Mouse (Mus musculus) C2C12 (cell line): ENCODE measurements around the gene Ormdl3. TPM values are rescaled to one million over a fixed set of nuclear protein-coding genes. Genes with fewer than 3 reads are reported as not detected.

Experiments
- H3K27me3 ChIP-seq: one replicate; pipeline ENCODE4 v1.6.1; 2011; ENCODE audit not compliant: control insufficient read depth, insufficient read depth, insufficient read length
- H3K36me3 ChIP-seq: one replicate; pipeline ENCODE4 v1.6.1; 2011; ENCODE audit not compliant: control insufficient read depth, insufficient read depth
- H3K4me3 ChIP-seq: one replicate; pipeline ENCODE4 v1.5.1; 2011; ENCODE audit warnings: mild to moderate bottlenecking, control low read depth; ENCODE audit not compliant: poor library complexity, insufficient read depth, severe bottlenecking
- H3K79me2 ChIP-seq: one replicate; pipeline ENCODE4 v1.6.1; 2011; ENCODE audit not compliant: control insufficient read depth, insufficient read depth
- H3K79me3 ChIP-seq: one replicate; pipeline ENCODE4 v1.6.1; 2011; ENCODE audit warnings: low read depth, control low read depth
- H3ac ChIP-seq: one replicate; pipeline ENCODE3; 2011; ENCODE audit warnings: low read depth; ENCODE audit not compliant: control insufficient read depth, insufficient read length
- CEBPB ChIP-seq: IDR thresholded peaks from one replicate; pipeline ENCODE4 v1.6.1; 2011; ENCODE audit warnings: low read depth, mild to moderate bottlenecking, control low read depth, moderate library complexity
- CTCF ChIP-seq: IDR thresholded peaks from one replicate; pipeline ENCODE4 v1.5.1; 2011; ENCODE audit not compliant: control insufficient read depth, insufficient read depth, insufficient read length
- FOSL1 ChIP-seq: IDR thresholded peaks from one replicate; pipeline ENCODE4 v1.8.0; 2011; ENCODE audit warnings: mild to moderate bottlenecking, low read length; ENCODE audit not compliant: poor library complexity, insufficient read depth, severe bottlenecking
- MAX ChIP-seq: IDR thresholded peaks from one replicate; pipeline ENCODE4 v1.6.1; 2011; ENCODE audit warnings: mild to moderate bottlenecking, control low read depth
- MYOD1 ChIP-seq: IDR thresholded peaks from one replicate; pipeline ENCODE4 v1.6.1; 2011; ENCODE audit warnings: low read depth; ENCODE audit not compliant: control insufficient read depth, insufficient read length
- MYOG ChIP-seq: IDR thresholded peaks from one replicate; pipeline ENCODE4 v1.6.1; 2011; ENCODE audit not compliant: control insufficient read depth, insufficient read length; ENCODE audit errors: extremely low read depth
- USF1 ChIP-seq: IDR thresholded peaks from one replicate; pipeline ENCODE4 v1.6.1; 2011; ENCODE audit warnings: low read depth, mild to moderate bottlenecking, control low read depth, moderate library complexity
- polyA plus RNA-seq: library from polyadenylated mRNA; unstranded; fragments of >200 nt; fragmentation: generic; extraction: Trizol; gene quantifications from one replicate; pipeline ENCODE4 v1.2.1, GENCODE M21; 2012; ENCODE audit warnings: missing spikeins

Gene Ormdl3
- polyA plus RNA-seq, 1 experiment: 25.0 TPM

GRCm38 (mm10) chr11:98584629-98585177 lies 2.5 kb downstream of the Ormdl3 start:
- Histone ChIP-seq H3K79me2 (peaks cover 31% of the 10 kb centered on the region), H3K36me3 (peaks cover 11% of the 10 kb centered on the region), H3K79me3 (peaks cover 13% of the 10 kb centered on the region), H3K4me3 (no peak overlapping the region), H3K27me3 (no peaks in the 10 kb centered on the region), H3ac (no peak overlapping the region)
- TF ChIP-seq CEBPB (no peak), MYOD1 (no peak), USF1 (no peak), CTCF (no peak), FOSL1 (no peak), MYOG (no peak), MAX (no peak)

DNA sequence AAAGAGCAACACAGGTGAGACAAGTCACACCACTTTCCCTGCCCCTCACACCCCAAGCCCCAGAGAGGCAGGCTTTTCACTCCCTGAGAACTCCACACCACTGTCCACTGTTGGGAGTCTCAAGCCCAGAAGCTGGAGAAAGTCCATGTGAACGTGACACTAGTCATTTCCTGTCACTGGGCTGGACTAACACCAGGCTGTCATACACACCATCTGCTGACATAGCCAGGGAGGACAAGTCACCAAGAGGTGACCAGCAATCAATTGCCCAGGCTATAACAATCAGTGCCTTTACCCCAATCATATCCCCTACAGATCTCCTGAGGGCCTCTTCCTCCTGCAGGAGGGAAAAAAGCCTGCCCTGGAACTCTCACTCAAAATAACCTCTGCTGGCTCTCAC lies 3.0 kb downstream of the Ormdl3 start:
- H3K79me2 ChIP-seq: peaks cover 31% of the 10 kb centered on the region
- H3K79me3 ChIP-seq: peaks cover 13% of the 10 kb centered on the region
- TF ChIP-seq CEBPB (no peak), USF1 (no peak), CTCF (no peak), FOSL1 (no peak)
- no peak overlapping the region for H3K4me3 ChIP-seq
- no peaks in the 10 kb centered on the region for H3K27me3 ChIP-seq
- H3K36me3 ChIP-seq: peaks cover 11% of the 10 kb centered on the region
- no peak overlapping the region for H3ac ChIP-seq

DNA sequence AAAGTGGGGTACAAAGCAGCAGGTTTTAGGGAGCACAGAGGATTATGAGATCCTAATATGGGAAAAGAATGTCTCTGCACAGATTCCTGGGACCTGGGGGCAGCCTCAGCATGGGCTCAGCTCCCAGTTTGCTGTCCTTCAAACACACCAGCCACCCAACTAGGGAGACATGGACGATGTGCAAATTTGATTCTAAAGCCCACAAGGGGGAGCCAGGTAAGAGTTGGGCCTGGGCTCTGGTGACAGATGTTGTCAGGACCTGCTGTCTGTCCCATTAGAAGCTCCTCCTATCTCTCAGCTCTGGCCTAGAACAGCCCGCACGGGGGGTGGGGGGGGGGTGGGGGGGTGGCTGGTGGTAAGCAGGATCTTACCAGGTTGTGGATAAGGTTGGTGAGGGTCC lies 3.6 kb downstream of the Ormdl3 start:
- Histone ChIP-seq H3K79me3 (peaks cover 13% of the 10 kb centered on the region), H3K36me3 (peaks cover 11% of the 10 kb centered on the region), H3K79me2 (peaks cover 31% of the 10 kb centered on the region), H3K4me3 (no peak overlapping the region), H3K27me3 (no peaks in the 10 kb centered on the region), H3ac (no peak overlapping the region)
- TF ChIP-seq CEBPB: no peak
- TF ChIP-seq USF1: no peak
- TF ChIP-seq FOSL1: no peak
- no peak for TF ChIP-seq MAX
- no peak for TF ChIP-seq CTCF
- TF ChIP-seq MYOG: no peak
- TF ChIP-seq MYOD1: no peak

- no peaks in the 10 kb centered on the region for H3K27me3 ChIP-seq
- H3K79me2 ChIP-seq: peaks cover 31% of the 10 kb centered on the region
- TF ChIP-seq MAX (no peak), FOSL1 (no peak)
- peaks cover 13% of the 10 kb centered on the region for H3K79me3 ChIP-seq
- H3K4me3 ChIP-seq: no peak overlapping the region
- no peak overlapping the region for H3ac ChIP-seq
- H3K36me3 ChIP-seq: peaks cover 11% of the 10 kb centered on the region
Observed at GRCm38 (mm10) chr11:98583265-98583552, 4.0 kb downstream of the Ormdl3 start.

DNA sequence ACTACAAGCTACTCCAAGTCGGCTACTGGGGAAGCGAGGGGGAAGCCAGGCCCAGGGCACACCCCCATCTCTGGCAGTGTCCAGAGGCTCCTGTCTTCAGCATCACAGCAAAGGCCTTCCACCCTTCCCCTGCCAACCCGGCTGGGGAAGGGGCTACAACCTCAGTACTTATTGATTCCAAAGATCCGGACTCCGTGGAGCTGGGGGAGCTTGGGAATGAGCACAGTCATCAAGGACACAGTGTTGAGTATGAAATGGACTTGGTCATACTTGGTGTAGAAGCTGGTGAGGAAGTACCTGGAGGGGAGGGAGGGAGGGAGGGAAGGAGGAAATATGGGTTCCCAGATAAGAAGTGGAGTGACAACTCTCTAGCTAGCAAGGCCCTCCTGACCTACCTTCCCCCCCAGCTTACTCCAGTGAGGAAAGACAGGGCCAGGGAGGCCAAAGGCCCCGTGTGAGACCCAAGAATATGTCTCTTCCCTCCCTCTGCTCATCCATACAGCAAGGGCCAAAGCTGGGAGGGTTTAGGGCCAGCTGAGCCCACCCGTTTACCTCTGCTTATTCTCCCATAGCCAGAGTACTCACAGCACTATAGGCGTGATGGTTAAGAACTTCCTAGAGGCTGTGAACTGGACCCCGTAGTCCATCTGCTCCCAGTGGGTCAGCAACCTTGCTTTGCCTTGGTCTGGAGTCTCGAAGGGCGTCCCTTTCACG lies 4.5 kb downstream of the Ormdl3 start:
- Histone ChIP-seq H3K4me3 (no peak overlapping the region), H3K27me3 (no peaks in the 10 kb centered on the region), H3ac (no peak overlapping the region), H3K79me2 (peaks cover 31% of the 10 kb centered on the region), H3K36me3 (peaks cover 11% of the 10 kb centered on the region), H3K79me3 (peaks cover 13% of the 10 kb centered on the region)
- TF ChIP-seq USF1 (no peak), MAX (no peak), CEBPB (no peak), FOSL1 (no peak), MYOG (no peak), CTCF (no peak), MYOD1 (no peak)

- H3K4me3 ChIP-seq: no peak overlapping the region
- peaks cover 11% of the 10 kb centered on the region for H3K36me3 ChIP-seq
- H3ac ChIP-seq: no peak overlapping the region
- TF ChIP-seq MYOG (no peak), MAX (no peak), USF1 (no peak), CTCF (no peak), MYOD1 (no peak), FOSL1 (no peak), CEBPB (no peak)
- H3K79me3 ChIP-seq: peaks cover 13% of the 10 kb centered on the region
- peaks cover 31% of the 10 kb centered on the region for H3K79me2 ChIP-seq
- no peaks in the 10 kb centered on the region for H3K27me3 ChIP-seq
Observed at GRCm38 (mm10) chr11:98582030-98582388, 5.2 kb downstream of the Ormdl3 start.
